Mouse (Mus musculus) limb, embryonic 10.5 days (tissue): ENCODE measurements at regions not wholly inside any gene's neighbourhood (a gene's known extent, or its start where the extent isn't known, plus 50 kb on each side); places are given as distances from the start of the nearest gene placed in this dataset.

Experiments
- DNase-seq: peaks from one replicate; pipeline ENCODE4 v3.0.0-alpha.2; 2017; ENCODE audit warnings: low spot score
- H3K27ac ChIP-seq: fragments of 300-500 bp; sonication (generic); 2 replicates; pipeline ENCODE4 v1.5.1; 2016; ENCODE audit warnings: mild to moderate bottlenecking
- H3K27me3 ChIP-seq: fragments of 300-500 bp; sonication (generic); 2 replicates; pipeline ENCODE4 v1.6.1; 2016; ENCODE audit warnings: low read depth, mild to moderate bottlenecking; ENCODE audit not compliant: poor library complexity, severe bottlenecking
- H3K36me3 ChIP-seq: fragments of 300-500 bp; sonication (generic); 2 replicates; pipeline ENCODE4 v1.6.1; 2016; ENCODE audit warnings: mild to moderate bottlenecking, moderate library complexity
- H3K4me1 ChIP-seq: fragments of 300-500 bp; sonication (generic); 2 replicates; pipeline ENCODE4 v1.6.1; 2016
- H3K4me3 ChIP-seq: fragments of 300-500 bp; sonication (generic); 2 replicates; pipeline ENCODE4 v1.5.1; 2016; ENCODE audit warnings: mild to moderate bottlenecking, moderate library complexity
- H3K9me3 ChIP-seq: fragments of 300-500 bp; sonication (generic); replicated peaks from 2 replicates; pipeline ENCODE4 v1.6.1; 2016; ENCODE audit warnings: mild to moderate bottlenecking
- WGBS: fragments of 180-500 bp; shearing (Covaris S2); methylation state at CpG from one replicate; pipeline ENCODE4 v1.1.7; 2016; 5-methylcytosine and 5-hydroxymethylcytosine counted together

DNA sequence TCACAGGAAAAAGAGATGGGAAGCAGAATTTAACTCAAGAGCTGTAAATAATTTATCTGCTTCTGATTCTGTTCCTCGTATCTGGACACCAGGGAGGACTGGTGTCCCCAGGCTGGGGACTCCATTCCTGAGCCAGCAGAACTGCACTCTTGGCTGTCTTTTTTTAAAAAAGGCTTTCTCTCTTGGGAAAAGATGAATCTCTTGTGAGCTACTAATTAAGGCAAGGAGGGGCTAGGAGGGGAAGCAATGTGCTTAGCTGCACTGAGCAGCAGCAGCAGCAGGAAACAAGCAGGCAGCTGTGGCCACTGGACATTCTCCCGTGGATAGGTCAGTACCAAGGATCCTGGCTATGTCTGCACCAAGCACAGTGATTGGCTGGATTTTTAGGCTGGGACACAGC is 152.1 kb downstream of the Rybp start:
- Histone ChIP-seq H3K9me3 (no peaks in the 10 kb centered on the region), H3K4me3 (no peak overlapping the region), H3K27me3 (peaks cover 96% of the 10 kb centered on the region), H3K4me1 (peaks cover 18% of the 10 kb centered on the region), H3K36me3 (no peaks in the 10 kb centered on the region), H3K27ac (no peak overlapping the region)
- DNase-seq: no peak
- WGBS: 35% methylated on average over 2 of the region's 2 CpGs

- H3K36me3 ChIP-seq: no peaks in the 10 kb centered on the region
- H3K27ac ChIP-seq: no peak overlapping the region
- 89% methylated on average over 9 of the region's 9 CpGs for WGBS
- peaks cover 17% of the 10 kb centered on the region for H3K4me1 ChIP-seq
- H3K4me3 ChIP-seq: no peak overlapping the region
- peaks cover 96% of the 10 kb centered on the region for H3K27me3 ChIP-seq
- DNase-seq: no peak
- no peaks in the 10 kb centered on the region for H3K9me3 ChIP-seq
Measured at GRCm38 (mm10) chr6:100133970-100134369, 153.3 kb downstream of the Rybp start.

DNA sequence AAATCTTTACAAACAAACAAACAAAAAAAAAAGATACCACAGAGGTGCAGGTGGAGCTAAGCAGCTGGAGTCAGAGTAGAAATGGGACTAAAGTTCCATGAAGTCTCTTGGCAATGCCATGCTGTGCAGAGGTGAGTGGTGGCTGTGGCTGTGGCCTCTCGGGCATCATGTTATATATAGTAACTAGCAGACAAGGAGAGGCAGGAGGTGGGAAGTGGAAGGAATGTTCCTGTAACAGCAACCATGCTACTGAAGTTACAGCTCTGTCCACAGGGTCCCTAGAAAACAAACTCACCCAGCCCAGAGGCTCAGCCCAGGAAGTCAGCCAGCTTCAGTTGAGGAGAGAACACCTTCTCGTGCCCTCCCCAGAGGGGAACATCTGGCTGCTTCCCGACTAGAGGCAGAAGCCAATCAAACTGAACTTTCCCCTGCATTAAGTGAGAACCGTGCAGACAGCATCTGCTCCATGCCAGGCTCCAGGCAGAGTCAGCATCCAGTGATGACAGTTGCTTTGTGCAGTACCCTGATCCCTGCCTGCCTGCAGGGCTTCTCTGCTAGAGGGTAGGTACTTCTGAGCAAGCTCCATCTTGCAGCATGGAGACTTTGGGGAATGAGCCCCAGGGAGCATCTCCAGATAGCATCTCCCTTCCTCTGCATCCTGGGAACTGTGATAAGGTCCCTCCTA is 154.2 kb downstream of the Rybp start:
- H3K27ac ChIP-seq: no peak overlapping the region
- WGBS: 30% methylated on average over 4 of the region's 4 CpGs
- H3K27me3 ChIP-seq: peaks cover 95% of the 10 kb centered on the region
- no peaks in the 10 kb centered on the region for H3K36me3 ChIP-seq
- DNase-seq: no peak
- peaks cover 21% of the 10 kb centered on the region for H3K4me1 ChIP-seq
- no peaks in the 10 kb centered on the region for H3K9me3 ChIP-seq
- no peak overlapping the region for H3K4me3 ChIP-seq

GRCm38 (mm10) chr6:100127221-100128143 is 159.8 kb downstream of the Rybp start:
- Histone ChIP-seq H3K4me1 (peaks cover 21% of the 10 kb centered on the region), H3K4me3 (no peak overlapping the region), H3K27me3 (peaks cover 97% of the 10 kb centered on the region), H3K36me3 (no peaks in the 10 kb centered on the region), H3K9me3 (no peaks in the 10 kb centered on the region), H3K27ac (no peak overlapping the region)
- DNase-seq: no peak
- WGBS: 48% methylated on average over 15 of the region's 15 CpGs

GRCm38 (mm10) chr6:100126736-100127135 is 160.5 kb downstream of the Rybp start:
- 46% methylated on average over 8 of the region's 8 CpGs for whole genome bisulfite sequencing
- no peaks in the 10 kb centered on the region for H3K9me3 ChIP-seq
- peaks cover 97% of the 10 kb centered on the region for H3K27me3 ChIP-seq

GRCm38 (mm10) chr6:100126326-100126725 is 161.0 kb downstream of the Rybp start:
- Histone ChIP-seq H3K27me3 (peaks cover 97% of the 10 kb centered on the region), H3K36me3 (no peaks in the 10 kb centered on the region), H3K4me3 (no peak overlapping the region), H3K4me1 (peaks cover 24% of the 10 kb centered on the region), H3K9me3 (no peaks in the 10 kb centered on the region), H3K27ac (no peak overlapping the region)
- 81% methylated on average over 3 of the region's 3 CpGs for WGBS
- DNase-seq: no peak

More at GRCm38 (mm10) chr6:100126736-100127135, 160.5 kb downstream of the Rybp start:
- H3K4me1 ChIP-seq: peaks cover 21% of the 10 kb centered on the region
- no peak for DNase-seq
- H3K27ac ChIP-seq: no peak overlapping the region
- no peaks in the 10 kb centered on the region for H3K36me3 ChIP-seq
- H3K4me3 ChIP-seq: no peak overlapping the region

GRCm38 (mm10) chr6:100121240-100121639 is 166.0 kb downstream of the Rybp start:
- 37% methylated on average over 6 of the region's 6 CpGs for WGBS
- Histone ChIP-seq H3K36me3 (no peaks in the 10 kb centered on the region), H3K4me3 (no peak overlapping the region), H3K27me3 (peaks cover 75% of the 10 kb centered on the region), H3K27ac (no peak overlapping the region), H3K9me3 (no peaks in the 10 kb centered on the region), H3K4me1 (peaks cover 21% of the 10 kb centered on the region)
- DNase-seq: no peak

DNA sequence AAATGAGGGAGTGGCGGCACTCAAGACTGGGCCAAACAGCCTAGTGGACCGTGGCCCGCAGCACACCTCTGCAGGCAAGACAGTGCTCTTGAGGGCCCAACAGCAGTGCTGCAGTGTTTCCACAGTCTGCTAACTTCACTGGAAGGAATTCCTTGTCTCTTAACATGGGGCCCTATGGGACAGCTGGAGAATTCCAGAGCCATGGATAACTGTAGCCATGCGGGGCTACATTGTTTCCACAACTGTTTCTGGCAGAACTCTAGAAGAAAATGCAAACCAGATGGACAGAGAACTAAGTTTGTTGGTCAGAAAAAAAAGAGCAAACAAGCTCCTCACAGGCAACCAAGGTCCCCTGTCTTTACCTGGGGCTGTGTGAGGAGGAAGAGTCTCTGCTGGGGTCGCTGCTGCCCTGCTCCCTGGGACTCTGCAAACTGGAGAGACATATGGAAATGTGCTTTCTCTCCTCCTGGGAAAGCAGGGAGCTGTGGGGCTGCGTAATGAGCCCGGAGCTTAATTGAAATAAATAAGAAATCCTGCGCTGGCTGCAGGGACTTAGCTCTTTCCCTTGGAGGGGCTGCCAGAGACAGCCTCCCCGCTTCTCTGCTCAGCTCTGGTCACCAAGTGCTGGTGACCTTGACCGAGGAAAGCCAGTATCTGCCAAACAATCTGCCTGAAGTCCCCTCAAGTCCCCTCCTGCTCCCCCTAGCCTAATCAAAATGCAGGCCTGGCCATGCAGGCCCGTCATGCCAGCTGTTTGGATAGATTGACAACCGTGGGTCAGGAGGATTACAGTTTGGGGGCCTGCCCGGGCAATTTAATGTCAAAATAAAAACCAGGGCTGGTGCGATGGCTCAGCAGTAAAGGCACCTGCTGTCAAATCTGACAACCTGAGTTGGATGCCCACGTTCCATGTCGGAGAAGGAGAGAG is 167.0 kb downstream of the Rybp start:
- Histone ChIP-seq H3K36me3 (no peaks in the 10 kb centered on the region), H3K9me3 (no peaks in the 10 kb centered on the region), H3K27me3 (peaks cover 75% of the 10 kb centered on the region), H3K4me1 (peaks cover 21% of the 10 kb centered on the region), H3K27ac (peak overlapping the region; percentile 73), H3K4me3 (no peak overlapping the region)
- DNase-seq: peak; percentile 45
- 55% methylated on average over 16 of the region's 16 CpGs for WGBS

DNA sequence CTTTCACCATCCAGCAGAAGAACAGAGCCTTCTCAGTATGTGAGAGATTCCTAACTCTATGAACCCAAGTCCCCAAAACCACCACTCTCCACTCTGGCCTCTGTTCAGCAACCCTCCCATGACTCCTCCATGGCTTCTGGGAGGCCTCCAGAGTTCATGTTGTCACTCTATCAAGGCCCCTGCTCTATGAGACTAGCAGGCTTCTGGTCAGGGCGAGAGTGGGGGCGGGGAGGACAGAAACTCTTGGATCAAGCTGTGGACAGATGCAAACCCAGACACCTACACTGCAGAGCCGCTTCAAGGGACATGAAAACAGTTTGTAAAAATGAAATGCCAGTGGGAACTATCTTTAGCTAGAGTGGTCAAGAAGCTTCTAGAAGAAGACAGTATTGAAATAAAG is 170.2 kb downstream of the Rybp start:
- H3K4me1 ChIP-seq: peaks cover 21% of the 10 kb centered on the region
- no peaks in the 10 kb centered on the region for H3K36me3 ChIP-seq
- no peak overlapping the region for H3K27ac ChIP-seq
- peaks cover 53% of the 10 kb centered on the region for H3K27me3 ChIP-seq
- no peak for DNase-seq
- 90% methylated on average over 3 of the region's 3 CpGs for WGBS
- H3K9me3 ChIP-seq: no peaks in the 10 kb centered on the region
- H3K4me3 ChIP-seq: no peak overlapping the region

DNA sequence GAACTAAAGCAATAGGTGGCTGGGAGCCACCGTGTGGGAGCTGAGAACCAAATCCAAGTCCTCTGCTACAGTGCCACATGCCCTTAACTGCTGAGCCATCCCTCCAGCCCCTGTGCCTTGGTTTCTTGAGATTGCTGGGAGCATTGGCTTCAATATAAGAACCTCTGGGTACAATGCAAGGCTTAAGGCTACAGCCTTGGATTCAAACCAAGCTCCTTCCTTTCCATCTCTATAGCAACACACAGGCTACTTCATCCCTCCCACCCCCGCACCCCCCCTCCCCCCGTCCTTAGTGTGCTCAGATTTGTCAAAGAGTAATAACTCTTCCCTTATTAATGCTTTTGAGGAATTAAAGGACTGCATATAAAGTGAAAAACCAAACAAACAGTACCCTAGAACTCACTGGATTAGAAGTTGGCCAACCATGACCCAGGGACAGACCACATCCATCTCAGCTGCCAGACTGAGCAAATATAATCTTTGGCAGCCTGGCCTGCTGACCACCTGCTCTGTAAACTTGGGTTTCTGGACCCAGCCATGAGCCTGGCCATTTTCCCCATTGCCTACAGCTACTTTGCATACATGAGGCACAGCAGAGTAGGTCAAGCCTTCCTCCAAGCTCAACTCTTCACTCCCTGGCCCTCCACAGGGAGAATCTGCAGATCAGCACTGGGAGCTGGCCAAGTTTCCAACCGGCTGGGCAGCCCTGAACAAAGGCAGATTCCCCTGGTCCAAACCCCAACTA is 173.7 kb downstream of the Rybp start:
- H3K27me3 ChIP-seq: peaks cover 43% of the 10 kb centered on the region
- H3K36me3 ChIP-seq: no peaks in the 10 kb centered on the region
- H3K4me1 ChIP-seq: peaks cover 15% of the 10 kb centered on the region
- no peak overlapping the region for H3K4me3 ChIP-seq
- DNase-seq: no peak
- H3K27ac ChIP-seq: no peak overlapping the region
- WGBS: 87% methylated on average over 4 of the region's 4 CpGs
- no peaks in the 10 kb centered on the region for H3K9me3 ChIP-seq

GRCm38 (mm10) chr6:100110981-100111660 is 176.2 kb downstream of the Rybp start:
- DNase-seq: no peak
- 70% methylated on average over 2 of the region's 2 CpGs for WGBS
- Histone ChIP-seq H3K36me3 (no peaks in the 10 kb centered on the region), H3K4me1 (peaks cover 27% of the 10 kb centered on the region), H3K27me3 (peaks cover 47% of the 10 kb centered on the region), H3K27ac (no peak overlapping the region), H3K9me3 (no peaks in the 10 kb centered on the region), H3K4me3 (no peak overlapping the region)
